Mouse (Mus musculus) lung, postnatal 36 days (tissue): ENCODE measurements around the gene Grb10.

Experiments used
- DNase-seq: peaks from one replicate; pipeline ENCODE4 v3.0.0; 2022; ENCODE audit warnings: mixed read lengths

Grb10 gene

DNA sequence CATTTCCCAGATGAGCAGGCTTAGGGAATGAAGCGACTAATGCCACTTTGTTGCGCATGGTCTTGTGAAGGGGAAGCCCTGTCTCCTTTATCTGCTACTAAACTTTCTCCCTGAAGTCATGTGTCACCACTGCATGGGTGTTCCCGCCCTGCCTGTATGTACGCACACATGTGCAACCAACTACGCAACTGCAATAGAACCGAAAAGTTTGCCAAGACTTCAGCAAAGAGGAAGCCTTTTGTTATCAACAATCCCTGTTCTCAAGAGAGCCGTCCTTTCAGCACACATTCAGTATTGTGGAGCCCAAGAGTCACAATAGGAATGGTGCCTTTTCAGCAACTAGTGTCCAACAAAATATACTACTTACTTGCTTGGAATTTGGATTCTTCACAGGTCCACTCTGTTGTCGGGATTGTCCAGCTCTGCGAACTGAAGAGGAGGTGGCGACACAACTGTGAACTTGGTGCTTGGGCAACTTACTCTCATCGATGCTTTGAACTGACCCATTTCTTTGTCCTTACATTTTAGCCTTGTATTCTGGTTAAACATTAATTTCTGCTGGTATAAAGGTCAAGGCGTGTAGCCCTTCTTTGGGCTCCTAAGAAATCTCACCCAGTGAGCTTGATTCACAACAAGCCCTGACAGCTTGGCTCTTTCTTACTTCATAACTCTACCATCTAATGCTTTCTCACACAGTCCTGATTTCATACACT lies 140.7 kb downstream of the Grb10 start, which contains the start of gene Ddc:
TSS of gene Ddc (minus strand) at position 500 of the 713 bp plus-strand sequence.
- peak; percentile 13 for DNase-seq

GRCm38 (mm10) chr11:11895479-11895878 lies 143.0 kb downstream of the Grb10 start:
- no peak for DNase-seq

GRCm38 (mm10) chr11:11893769-11894168 lies 144.7 kb downstream of the Grb10 start:
- no peak for DNase-seq

- DNase-seq, result no peak
Observed at GRCm38 (mm10) chr11:11892993-11893602, 145.4 kb downstream of the Grb10 start.

DNA sequence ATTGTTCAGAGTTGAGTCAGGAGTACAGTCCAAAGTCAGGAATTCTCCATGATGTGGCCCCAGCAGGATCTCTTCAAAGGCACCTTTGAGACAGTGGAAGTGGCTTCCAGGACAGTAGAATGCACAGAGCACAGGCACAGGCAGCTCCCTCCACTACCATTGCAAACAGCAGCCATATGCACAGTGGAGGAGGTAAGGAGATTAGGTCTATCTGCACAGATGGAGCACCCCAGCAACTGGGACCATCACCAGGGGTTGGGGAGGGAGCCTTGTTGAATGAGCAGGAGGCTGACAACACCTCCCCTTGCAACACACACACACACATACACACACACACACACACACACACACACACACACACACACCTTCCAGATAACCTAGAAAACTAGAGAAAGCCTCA lies 146.7 kb downstream of the Grb10 start:
- no peak for DNase-seq

DNA sequence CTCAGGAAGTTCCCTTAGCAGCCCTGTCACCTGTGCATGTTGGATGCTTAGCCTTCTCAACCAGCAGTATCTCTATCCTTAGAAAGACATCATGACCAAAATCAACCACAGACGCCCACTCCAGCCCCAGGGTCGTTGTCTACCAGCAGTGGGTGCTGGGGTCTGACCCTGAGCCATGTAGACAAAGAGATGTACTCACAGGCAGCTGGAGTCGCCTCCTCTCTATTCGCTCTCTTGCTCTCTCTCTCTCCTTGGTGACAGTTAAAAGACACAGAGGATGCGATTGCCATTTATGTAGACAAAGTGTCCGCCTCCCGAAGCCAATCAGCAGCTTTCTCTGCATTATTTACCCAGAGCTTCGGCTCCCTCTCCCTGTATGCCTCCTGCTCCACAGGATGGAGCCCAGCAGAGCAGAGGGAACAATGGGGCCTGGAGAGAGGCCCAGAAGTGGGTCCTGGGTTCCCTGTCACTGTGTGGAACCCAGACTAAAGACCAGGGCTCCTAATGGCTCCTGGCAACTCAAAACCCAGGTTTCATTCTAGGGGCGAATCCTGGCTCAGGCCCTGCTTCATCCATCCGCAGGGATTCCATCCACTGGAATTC lies 148.2 kb downstream of the Grb10 start:
- no peak for DNase-seq

DNA sequence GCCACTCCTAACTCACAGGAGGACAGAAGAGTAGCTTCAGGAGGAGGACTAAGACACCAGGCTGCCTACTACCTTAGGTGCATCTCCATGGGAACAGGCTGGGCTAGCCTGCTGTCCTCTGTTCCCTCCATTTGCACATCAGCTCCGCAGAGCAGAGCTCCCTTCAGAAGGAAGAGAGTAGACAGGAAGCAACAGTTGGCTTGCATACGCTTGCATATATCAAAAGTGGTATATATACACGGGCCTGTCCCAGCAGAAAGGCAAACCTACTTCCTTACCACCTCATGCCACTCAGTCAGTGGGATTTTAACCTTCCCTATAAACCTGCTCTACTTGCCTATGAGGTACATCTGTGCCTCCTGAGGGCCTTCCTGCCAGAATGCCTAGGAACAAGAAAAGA lies 149.8 kb downstream of the Grb10 start:
- DNase-seq, result no peak

DNA sequence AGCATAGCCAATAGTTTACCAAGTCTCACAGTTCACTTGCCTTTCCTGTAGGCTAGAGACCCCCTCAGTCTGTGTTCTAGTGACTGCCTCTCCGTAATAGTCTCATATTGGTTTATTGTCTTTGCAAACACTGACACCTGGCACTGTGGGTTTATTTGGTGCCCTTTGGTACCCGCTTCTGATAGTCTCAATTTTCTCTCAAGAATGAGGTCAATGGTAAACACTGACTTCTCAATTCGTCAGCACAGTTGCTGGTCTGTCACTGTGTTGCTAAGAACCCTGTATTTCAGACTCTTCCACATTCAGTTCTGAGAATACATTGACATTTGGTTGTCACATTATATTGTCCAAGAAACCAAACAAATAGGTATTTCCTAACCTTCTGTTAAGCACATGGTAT lies 150.4 kb downstream of the Grb10 start:
- DNase-seq, result no peak

- DNase-seq, result no peak
Observed at GRCm38 (mm10) chr11:11886403-11886998, 152.0 kb downstream of the Grb10 start.

DNA sequence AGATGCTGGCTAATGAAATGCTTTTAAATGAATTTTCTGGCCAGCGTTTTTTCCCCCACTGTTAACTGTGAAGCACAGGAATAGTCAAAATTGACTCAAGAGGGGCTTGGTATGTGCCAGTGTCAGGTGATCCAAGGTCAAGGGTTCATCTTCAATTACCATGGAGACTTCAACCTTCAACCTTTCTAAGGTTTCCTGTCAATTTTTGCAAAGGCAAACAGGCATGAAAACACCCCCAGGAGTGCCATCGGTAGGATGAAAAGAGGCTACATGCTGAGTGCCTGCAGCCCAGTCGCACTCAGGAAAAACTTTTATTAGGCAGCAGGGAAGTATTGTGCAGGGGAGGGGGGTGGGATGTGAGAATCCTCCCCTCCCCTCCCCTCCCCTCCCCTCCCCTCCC lies 152.6 kb downstream of the Grb10 start:
- DNase-seq, result no peak

DNA sequence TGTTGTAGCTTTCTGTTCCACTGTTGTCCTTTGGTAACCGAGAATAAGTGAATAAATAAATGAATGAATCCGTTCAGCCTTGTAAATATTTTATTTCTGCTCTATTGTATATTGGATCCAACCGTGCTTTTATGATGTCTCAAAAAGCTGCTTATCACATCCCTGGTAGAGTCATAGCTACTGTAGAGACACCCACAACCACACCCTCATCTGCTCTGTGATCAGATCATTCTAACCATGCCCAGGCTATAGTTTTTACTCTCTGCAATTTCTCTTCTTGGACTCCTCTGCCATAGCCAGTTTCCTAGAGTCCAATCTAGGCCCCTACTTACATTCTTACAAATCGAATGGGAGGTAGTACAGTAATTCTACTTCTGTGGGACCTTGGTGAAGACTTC lies 153.2 kb downstream of the Grb10 start:
- no peak for DNase-seq

- no peak for DNase-seq
Observed at GRCm38 (mm10) chr11:11884533-11885245, 153.8 kb downstream of the Grb10 start.

- DNase-seq, result no peak
Observed at GRCm38 (mm10) chr11:11881783-11882155, 156.7 kb downstream of the Grb10 start.

- DNase-seq, result no peak
Observed at GRCm38 (mm10) chr11:11881026-11881782, 157.3 kb downstream of the Grb10 start.
